Mouse (Mus musculus) WW6 (cell line): ENCODE measurements around the gene Tbk1.

Source experiments
- DNase-seq: peaks from one replicate; pipeline ENCODE4 v3.0.0-alpha.2; 2013; ENCODE audit warnings: low read depth, low spot score

Tbk1 gene

GRCm38 (mm10) chr10:121499063-121499462 lies 87.5 kb downstream of the Tbk1 start:
- DNase-seq, result no peak

GRCm38 (mm10) chr10:121498481-121498904 lies 88.1 kb downstream of the Tbk1 start:
- no peak for DNase-seq

- no peak for DNase-seq
Measured at GRCm38 (mm10) chr10:121497968-121498367, 88.6 kb downstream of the Tbk1 start.

GRCm38 (mm10) chr10:121496616-121497015 lies 90.0 kb downstream of the Tbk1 start:
- no peak for DNase-seq
